Mouse (Mus musculus): ENCODE data around the gene Gys2.
A peak's percentile ranks its signal among the peaks of the same experiment; 100 is the strongest.

The Gys2 gene

GRCm38 (mm10) chr6:142458010-142458409 is 14.9 kb downstream of the Gys2 start:
- DNase-seq (ENCODE audit: low spot score in 2 of 2): no peak

- no peak for DNase-seq (ENCODE audit: low spot score in 2 of 2)
These were observed 17.5 kb downstream of the Gys2 start for GRCm38 (mm10) chr6:142455314-142455996.

GRCm38 (mm10) chr6:142453311-142453710 is 19.6 kb downstream of the Gys2 start:
- no peak for DNase-seq (ENCODE audit: low spot score in 2 of 2)

GRCm38 (mm10) chr6:142451381-142451780 is 21.5 kb downstream of the Gys2 start:
- DNase-seq (ENCODE audit: low spot score in 2 of 2): no peak

- DNase-seq (ENCODE audit: low spot score in 2 of 2): no peak
These were observed 43.8 kb downstream of the Gys2 start for GRCm38 (mm10) chr6:142429072-142429471.

- no peak for DNase-seq (ENCODE audit: low spot score in 2 of 2)
These were observed 47.9 kb downstream of the Gys2 start for GRCm38 (mm10) chr6:142424976-142425375.

- DNase-seq (ENCODE audit: low spot score in 2 of 2): no peak
These were observed 58.3 kb downstream of the Gys2 start for GRCm38 (mm10) chr6:142414597-142414996.

- DNase-seq (ENCODE audit: low spot score in 2 of 2): no peak
These were observed 59.1 kb downstream of the Gys2 start for GRCm38 (mm10) chr6:142413845-142414244.

- DNase-seq (ENCODE audit: low spot score in 2 of 2): no peak
These were observed 59.9 kb downstream of the Gys2 start, which contains the start of gene Spx for GRCm38 (mm10) chr6:142412906-142413491. Spx (plus strand) TSS chr6:142413441.

GRCm38 (mm10) chr6:142411140-142411539 is 61.8 kb downstream of the Gys2 start:
- DNase-seq (ENCODE audit: low spot score in 2 of 2): no peak

GRCm38 (mm10) chr6:142395756-142396155 is 77.2 kb downstream of the Gys2 start:
- no peak for DNase-seq (ENCODE audit: low spot score in 2 of 2)

- no peak for DNase-seq (ENCODE audit: low spot score in 2 of 2)
These were observed 78.2 kb downstream of the Gys2 start for GRCm38 (mm10) chr6:142394669-142395068.

- DNase-seq (ENCODE audit: low spot score in 2 of 2): no peak
These were observed 80.6 kb downstream of the Gys2 start for GRCm38 (mm10) chr6:142392312-142392711.

GRCm38 (mm10) chr6:142389101-142389500 is 83.8 kb downstream of the Gys2 start:
- no peak for DNase-seq (ENCODE audit: low spot score in 2 of 2)

GRCm38 (mm10) chr6:142387755-142388271 is 85.1 kb downstream of the Gys2 start:
- no peak for DNase-seq (ENCODE audit: low spot score in 2 of 2)

GRCm38 (mm10) chr6:142387011-142387754 is 85.7 kb downstream of the Gys2 start, which contains the start of the genes Recql and Golt1b:
Recql (minus strand) TSS chr6:142387087.
Golt1b (plus strand) TSS chr6:142387221.
- peak; percentile 92 to 98 for DNase-seq (ENCODE audit: low spot score in 2 of 2)

GRCm38 (mm10) chr6:142386285-142387010 is 86.5 kb downstream of the Gys2 start:
- DNase-seq (ENCODE audit: low spot score in 2 of 2): no peak

- DNase-seq (ENCODE audit: low spot score in 2 of 2): no peak
These were observed 88.4 kb downstream of the Gys2 start for GRCm38 (mm10) chr6:142384521-142384920.

- DNase-seq (ENCODE audit: low spot score in 2 of 2): no peak
These were observed 91.3 kb downstream of the Gys2 start for GRCm38 (mm10) chr6:142381615-142382014.

GRCm38 (mm10) chr6:142379961-142380360 is 92.9 kb downstream of the Gys2 start:
- DNase-seq (ENCODE audit: low spot score in 2 of 2): no peak

GRCm38 (mm10) chr6:142378576-142379330 is 94.2 kb downstream of the Gys2 start:
- no peak for DNase-seq (ENCODE audit: low spot score in 2 of 2)

Data from urinary bladder, adult 18-20 months (tissue).